Comparison of ENCODE assay signal across 14 mouse cellular contexts in the genomic region with DNA sequence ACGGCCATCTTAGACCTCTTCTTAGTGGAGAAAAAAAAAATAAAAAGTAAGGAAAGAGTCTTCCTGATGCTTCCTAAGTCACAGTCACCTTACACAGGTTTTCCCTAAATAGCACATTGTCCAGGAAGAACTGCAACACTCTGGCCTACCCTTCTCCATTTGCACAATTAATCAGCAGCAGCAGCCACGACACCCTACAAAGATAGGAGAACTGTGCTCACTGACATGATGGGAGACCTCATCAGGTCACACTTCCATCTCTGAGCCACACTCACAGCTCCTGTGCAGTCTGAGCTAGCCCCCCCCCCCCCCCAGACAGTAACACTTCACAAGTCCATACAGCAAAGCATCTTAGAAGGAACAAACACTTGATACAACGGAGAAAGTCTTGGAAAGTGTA. TPM values are rescaled to one million over a fixed set of nuclear protein-coding genes. Genes with fewer than 3 reads are reported as not detected.
DNase-seq lines count a peak whose midpoint lies in the region; ATAC-seq and TF ChIP-seq lines count a peak whose summit lies in the region.
"Had no signal": no experiment of that assay in that cellular context is flagged by ENCODE, and none has a peak within 500 bp of the region (broad histone marks: within the 10 kb centered on the region; RNA-seq: fewer than 3 reads in every experiment).

No protein-coding gene starts in this region.

- no peaks in the 10 kb centered on the region for H3K27me3 ChIP-seq in embryonic facial prominence, embryonic 14.5 days (replicated peaks; ENCODE audit: control insufficient read depth, insufficient read depth, low read length)
- no peaks in the 10 kb centered on the region for H3K27me3 ChIP-seq in embryonic facial prominence, embryonic 10.5 days (replicated peaks; ENCODE audit: low read depth, poor library complexity, severe bottlenecking)
- H3K27me3 ChIP-seq in intestine, embryonic 14.5 days (replicated peaks; ENCODE audit: control insufficient read depth, insufficient read depth, low read length): no peaks in the 10 kb centered on the region
- H3K27me3 ChIP-seq in intestine, embryonic 15.5 days (replicated peaks): no peaks in the 10 kb centered on the region
- no peaks in the 10 kb centered on the region for H3K27me3 ChIP-seq in stomach, embryonic 15.5 days (replicated peaks)
- no peaks in the 10 kb centered on the region for H3K27me3 ChIP-seq in stomach, postnatal 0 days (ENCODE audit: control insufficient read depth, insufficient read depth, low read length)

- H3K27ac ChIP-seq in embryonic facial prominence, embryonic 14.5 days (replicated peaks; ENCODE audit: low read depth, low read length): no peak overlapping the region
- no peak overlapping the region for H3K27ac ChIP-seq in embryonic facial prominence, embryonic 10.5 days (replicated peaks)
- no peak overlapping the region for H3K27ac ChIP-seq in intestine, embryonic 14.5 days (ENCODE audit: low read depth)
- no peak overlapping the region for H3K27ac ChIP-seq in intestine, embryonic 15.5 days
- no peak overlapping the region for H3K27ac ChIP-seq in stomach, embryonic 15.5 days
- H3K27ac ChIP-seq in stomach, postnatal 0 days (replicated peaks): no peak overlapping the region
- no peak overlapping the region for H3K27ac ChIP-seq in layer of hippocampus, adult 2 months
- H3K27ac ChIP-seq: left cerebral cortex, adult 2 months had no signal

- ATAC-seq in embryonic facial prominence, embryonic 14.5 days (ENCODE audit: low read depth): no peak
- no peak for ATAC-seq in intestine, embryonic 14.5 days (replicated peaks; ENCODE audit: low FRiP score, low TSS enrichment, low read depth)
- no peak for ATAC-seq in intestine, embryonic 15.5 days
- no peak for ATAC-seq in stomach, embryonic 15.5 days (ENCODE audit: insufficient read depth, low FRiP score, low read depth)
- ATAC-seq in stomach, postnatal 0 days (ENCODE audit: low FRiP score, low TSS enrichment): no peak

- 0 out of 2 replicates have a peak, but pooled peaks cover 3% of the 10 kb centered on the region for H3K36me3 ChIP-seq in embryonic facial prominence, embryonic 14.5 days (ENCODE audit: control insufficient read depth, insufficient read depth, low read length)
- H3K36me3 ChIP-seq in embryonic facial prominence, embryonic 10.5 days (replicated peaks): peaks cover 7% of the 10 kb centered on the region
- H3K36me3 ChIP-seq in intestine, embryonic 14.5 days (ENCODE audit: control insufficient read depth, insufficient read depth, low read length): no peaks in the 10 kb centered on the region
- H3K36me3 ChIP-seq in intestine, embryonic 15.5 days: no peaks in the 10 kb centered on the region
- H3K36me3 ChIP-seq in stomach, embryonic 15.5 days: no peaks in the 10 kb centered on the region
- H3K36me3 ChIP-seq in stomach, postnatal 0 days (ENCODE audit: control insufficient read depth, insufficient read depth, low read length): no peaks in the 10 kb centered on the region

- no peaks in the 10 kb centered on the region for H3K9me3 ChIP-seq in embryonic facial prominence, embryonic 14.5 days (ENCODE audit: control insufficient read depth, low read length)
- no peaks in the 10 kb centered on the region for H3K9me3 ChIP-seq in embryonic facial prominence, embryonic 10.5 days
- H3K9me3 ChIP-seq in intestine, embryonic 14.5 days (ENCODE audit: control insufficient read depth, low read length): no peaks in the 10 kb centered on the region
- H3K9me3 ChIP-seq in intestine, embryonic 15.5 days: no peaks in the 10 kb centered on the region
- H3K9me3 ChIP-seq in stomach, embryonic 15.5 days: no peaks in the 10 kb centered on the region
- H3K9me3 ChIP-seq in stomach, postnatal 0 days (ENCODE audit: control insufficient read depth, low read length): no peaks in the 10 kb centered on the region

- TF ChIP-seq CTCF in stomach, postnatal 0 days (IDR thresholded peaks at IDR 0.05; ENCODE audit: low read depth): no peak
- no peak for TF ChIP-seq CTCF in layer of hippocampus, adult 2 months (conservative IDR thresholded peaks at IDR 0.05)

- 79% methylated on average over 3 of the region's 3 CpGs for WGBS in embryonic facial prominence, embryonic 14.5 days
- WGBS in embryonic facial prominence, embryonic 10.5 days: 91% methylated on average over 3 of the region's 3 CpGs
- WGBS in intestine, embryonic 14.5 days: 72% methylated on average over 3 of the region's 3 CpGs
- WGBS in intestine, embryonic 15.5 days: 80% methylated on average over 3 of the region's 3 CpGs
- WGBS in stomach, embryonic 15.5 days: 74% methylated on average over 3 of the region's 3 CpGs
- 74% methylated on average over 3 of the region's 3 CpGs for WGBS in stomach, postnatal 0 days

- DNase-seq in embryonic facial prominence, embryonic 14.5 days (ENCODE audit: low spot score): no peak
- DNase-seq in embryonic facial prominence, embryonic 10.5 days (ENCODE audit: low spot score): no peak
- no peak for DNase-seq in intestine, embryonic 14.5 days (ENCODE audit: low spot score)
- no peak for DNase-seq in stomach, postnatal 0 days (ENCODE audit: low spot score)
- DNase-seq in layer of hippocampus, adult 9-11 months: no peak
- DNase-seq in layer of hippocampus, adult 2 months (ENCODE audit: low spot score in 2 of 2): no peak
- DNase-seq: adrenal gland, postnatal 10 days; kidney, postnatal 36 days; lung, postnatal 14 days; right cerebral cortex, adult 18-20 months; thymus, adult 2 months had no signal

- no peak overlapping the region for H3K9ac ChIP-seq in embryonic facial prominence, embryonic 14.5 days (ENCODE audit: low read depth, low read length)
- no peak overlapping the region for H3K9ac ChIP-seq in intestine, embryonic 14.5 days (ENCODE audit: low read length)
- H3K9ac ChIP-seq in intestine, embryonic 15.5 days: no peak overlapping the region
- no peak overlapping the region for H3K9ac ChIP-seq in stomach, embryonic 15.5 days
- no peak overlapping the region for H3K9ac ChIP-seq in stomach, postnatal 0 days (ENCODE audit: low read length)

- no peak overlapping the region for H3K4me3 ChIP-seq in embryonic facial prominence, embryonic 14.5 days (ENCODE audit: low read depth, low read length)
- H3K4me3 ChIP-seq in embryonic facial prominence, embryonic 10.5 days: no peak overlapping the region
- no peak overlapping the region for H3K4me3 ChIP-seq in intestine, embryonic 14.5 days (ENCODE audit: low read depth, low read length)
- no peak overlapping the region for H3K4me3 ChIP-seq in intestine, embryonic 15.5 days (replicated peaks)
- H3K4me3 ChIP-seq in stomach, embryonic 15.5 days (replicated peaks): no peak overlapping the region
- no peak overlapping the region; the same call in 1 of the 2 replicates for H3K4me3 ChIP-seq in stomach, postnatal 0 days (ENCODE audit: low read depth, low read length)
- no peak overlapping the region for H3K4me3 ChIP-seq in layer of hippocampus, adult 2 months

- no peak for TF ChIP-seq EP300 in stomach, postnatal 0 days (optimal IDR thresholded peaks at IDR 0.05)

- peaks cover 15% of the 10 kb centered on the region for H3K4me1 ChIP-seq in embryonic facial prominence, embryonic 14.5 days (ENCODE audit: control insufficient read depth, insufficient read depth, low read length)
- H3K4me1 ChIP-seq in embryonic facial prominence, embryonic 10.5 days: peaks cover 16% of the 10 kb centered on the region
- H3K4me1 ChIP-seq in intestine, embryonic 14.5 days (replicated peaks; ENCODE audit: control insufficient read depth, insufficient read depth, low read length): peaks cover 11% of the 10 kb centered on the region; the same call in 1 of the 2 replicates
- peaks cover 8% of the 10 kb centered on the region for H3K4me1 ChIP-seq in intestine, embryonic 15.5 days (replicated peaks)
- H3K4me1 ChIP-seq in stomach, embryonic 15.5 days: peaks cover 15% of the 10 kb centered on the region
- H3K4me1 ChIP-seq in stomach, postnatal 0 days (replicated peaks; ENCODE audit: control insufficient read depth, insufficient read depth): no peaks in the 10 kb centered on the region

- H3K4me2 ChIP-seq in embryonic facial prominence, embryonic 14.5 days (ENCODE audit: low read depth, low read length): peak overlapping the region; percentile 58
- H3K4me2 ChIP-seq in intestine, embryonic 14.5 days (ENCODE audit: low read length): peak overlapping the region; percentile 40; the same call in 1 of the 2 replicates
- no peak overlapping the region for H3K4me2 ChIP-seq in intestine, embryonic 15.5 days (replicated peaks)
- 0 out of 2 replicates have a peak overlapping the region, but pooled peaks have one; percentile 49 for H3K4me2 ChIP-seq in stomach, embryonic 15.5 days
- H3K4me2 ChIP-seq in stomach, postnatal 0 days (replicated peaks; ENCODE audit: low read depth): no peak overlapping the region

RNA-seq across cellular contexts. Expression of gene Phactr4, which starts 25.2 kb away (rescaled TPM):
- 18.2 and 18.6 TPM in 2 replicates for polyA plus RNA-seq in embryonic facial prominence, embryonic 14.5 days (2014; fragmentation: Nextera tagmentation; extraction: Ambion mirVana)
- 25.9 and 27.4 TPM in 2 replicates for polyA plus RNA-seq in embryonic facial prominence, embryonic 10.5 days (2016; fragmentation: Nextera tagmentation; extraction: Ambion mirVana)
- polyA plus RNA-seq in intestine, embryonic 14.5 days (2014; fragmentation: Nextera tagmentation; extraction: Ambion mirVana): 21.5 and 22.4 TPM in 2 replicates
- 17.4 and 17.6 TPM in 2 replicates for polyA plus RNA-seq in intestine, embryonic 15.5 days (2015; fragmentation: Nextera tagmentation; extraction: Ambion mirVana)
- polyA plus RNA-seq in stomach, embryonic 15.5 days (2015; fragmentation: Nextera tagmentation; extraction: Ambion mirVana): 21.1 and 22.6 TPM in 2 replicates
- 17.6 and 20.6 TPM in 2 replicates for polyA plus RNA-seq in stomach, postnatal 0 days (2015; fragmentation: Nextera tagmentation; extraction: Ambion mirVana)
- 10 to 100 TPM; 10.6 to 11.4 TPM for total RNA-seq in layer of hippocampus, adult 2 months (2021)

RNA-seq across cellular contexts. Expression of gene Rcc1, which starts 43.7 kb away (rescaled TPM):
- 40.4 and 46.6 TPM in 2 replicates for polyA plus RNA-seq in embryonic facial prominence, embryonic 14.5 days (2014; fragmentation: Nextera tagmentation; extraction: Ambion mirVana)
- polyA plus RNA-seq in embryonic facial prominence, embryonic 10.5 days (2016; fragmentation: Nextera tagmentation; extraction: Ambion mirVana): 160 and 172 TPM in 2 replicates
- 65.7 and 66.6 TPM in 2 replicates for polyA plus RNA-seq in intestine, embryonic 14.5 days (2014; fragmentation: Nextera tagmentation; extraction: Ambion mirVana)
- polyA plus RNA-seq in intestine, embryonic 15.5 days (2015; fragmentation: Nextera tagmentation; extraction: Ambion mirVana): 90.5 and 90.9 TPM in 2 replicates
- 68.5 and 74.6 TPM in 2 replicates for polyA plus RNA-seq in stomach, embryonic 15.5 days (2015; fragmentation: Nextera tagmentation; extraction: Ambion mirVana)
- 23.4 and 25.2 TPM in 2 replicates for polyA plus RNA-seq in stomach, postnatal 0 days (2015; fragmentation: Nextera tagmentation; extraction: Ambion mirVana)
- 10 to 100 TPM; 12.8 to 13.6 TPM for total RNA-seq in layer of hippocampus, adult 2 months (2021)

Comparison
In these comparisons a context has a peak if more than half of its experiments do, and no peak if none do; other contexts are left out.
1. H3K4me2 ChIP-seq: peak in embryonic facial prominence, embryonic 14.5 days (single experiment), intestine, embryonic 14.5 days (single experiment) and stomach, embryonic 15.5 days (single experiment); none in intestine, embryonic 15.5 days (single experiment) and stomach, postnatal 0 days (single experiment).